ENCODE assay signal across 8 mouse cellular contexts in the genomic region with DNA sequence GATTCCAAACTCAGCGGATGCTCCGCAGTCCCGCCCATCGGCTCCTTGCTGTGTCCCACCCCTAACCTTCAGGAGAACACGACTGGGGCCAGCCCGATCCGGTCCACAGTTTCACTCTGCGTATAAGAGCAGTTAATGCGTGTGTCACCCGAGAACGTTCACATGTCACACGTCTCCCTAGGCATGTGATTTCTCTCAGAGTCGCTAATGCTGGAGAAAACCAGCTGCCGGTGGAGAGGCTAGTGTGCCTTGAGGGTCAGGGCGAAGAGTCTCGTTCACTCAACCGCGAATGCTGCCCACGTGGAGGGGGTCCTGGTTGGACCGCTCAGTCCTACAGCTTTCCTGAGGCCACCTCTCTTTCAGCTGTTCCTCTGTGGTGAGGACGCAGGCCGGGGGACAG. TPM values are rescaled to one million over a fixed set of nuclear protein-coding genes. Genes with fewer than 3 reads are reported as not detected.
DNase-seq lines count a peak whose midpoint lies in the region; ATAC-seq lines count a peak whose summit lies in the region.

No protein-coding gene starts in this region.

- no peak overlapping the region for H3K9ac ChIP-seq in forebrain, embryonic 16.5 days (replicated peaks; ENCODE audit: low read depth, low read length)
- H3K9ac ChIP-seq in heart, embryonic 13.5 days = peak overlapping the region; percentile 68
- H3K9ac ChIP-seq in kidney, embryonic 15.5 days = no peak overlapping the region
- H3K9ac ChIP-seq in midbrain, embryonic 12.5 days (replicated peaks) = no peak overlapping the region

- peaks cover 45% of the 10 kb centered on the region for H3K4me1 ChIP-seq in forebrain, embryonic 10.5 days
- H3K4me1 ChIP-seq in forebrain, embryonic 16.5 days (replicated peaks; ENCODE audit: control insufficient read depth, insufficient read depth, low read length) = peaks cover 5% of the 10 kb centered on the region; the same call in 1 of the 2 replicates
- H3K4me1 ChIP-seq in heart, embryonic 13.5 days = peaks cover 77% of the 10 kb centered on the region
- peaks cover 49% of the 10 kb centered on the region for H3K4me1 ChIP-seq in kidney, embryonic 15.5 days
- peaks cover 8% of the 10 kb centered on the region for H3K4me1 ChIP-seq in midbrain, embryonic 12.5 days

- no peaks in the 10 kb centered on the region for H3K27me3 ChIP-seq in forebrain, embryonic 10.5 days (ENCODE audit: poor library complexity, severe bottlenecking)
- no peaks in the 10 kb centered on the region for H3K27me3 ChIP-seq in forebrain, embryonic 16.5 days (replicated peaks; ENCODE audit: control insufficient read depth, insufficient read depth, low read length)
- H3K27me3 ChIP-seq in heart, embryonic 13.5 days (replicated peaks) = 0 out of 2 replicates have a peak, but pooled peaks cover 3% of the 10 kb centered on the region
- no peaks in the 10 kb centered on the region for H3K27me3 ChIP-seq in kidney, embryonic 15.5 days
- no peaks in the 10 kb centered on the region for H3K27me3 ChIP-seq in midbrain, embryonic 12.5 days

- peak; percentile 29 for DNase-seq in forebrain, embryonic 10.5 days (ENCODE audit: extremely low spot score, low spot score)
- DNase-seq in thymus, postnatal 25 days = no peak
- DNase-seq in ovary, postnatal 10 days (ENCODE audit: low spot score) = no peak
- no peak for DNase-seq in right cerebral cortex, postnatal 4 days

- WGBS in forebrain, embryonic 10.5 days = 8% methylated on average over 22 of the region's 22 CpGs
- 14% methylated on average over 22 of the region's 22 CpGs for WGBS in forebrain, embryonic 16.5 days
- WGBS in heart, embryonic 13.5 days = 14% methylated on average over 22 of the region's 22 CpGs
- WGBS in kidney, embryonic 15.5 days = 2% methylated on average over 22 of the region's 22 CpGs
- WGBS in midbrain, embryonic 12.5 days = 10% methylated on average over 22 of the region's 22 CpGs

- ATAC-seq in forebrain, embryonic 16.5 days = no peak
- no peak for ATAC-seq in heart, embryonic 13.5 days (ENCODE audit: extremely low read depth, insufficient number of reproducible peaks, low FRiP score, low TSS enrichment)
- peak; percentile 84 for ATAC-seq in kidney, embryonic 15.5 days (replicated peaks; ENCODE audit: low FRiP score)
- ATAC-seq in midbrain, embryonic 12.5 days (ENCODE audit: low FRiP score, low read depth) = no peak

- H3K27ac ChIP-seq in forebrain, embryonic 10.5 days = peak overlapping the region; percentile 71
- no peak overlapping the region for H3K27ac ChIP-seq in forebrain, embryonic 16.5 days (ENCODE audit: low read length)
- peak overlapping the region; percentile 38 for H3K27ac ChIP-seq in heart, embryonic 13.5 days (replicated peaks)
- peak overlapping the region; percentile 85 for H3K27ac ChIP-seq in kidney, embryonic 15.5 days
- H3K27ac ChIP-seq in midbrain, embryonic 12.5 days (replicated peaks) = no peak overlapping the region; the same call in 1 of the 2 replicates

- no peak overlapping the region for H3K4me2 ChIP-seq in forebrain, embryonic 16.5 days (ENCODE audit: low read length)
- peak overlapping the region; percentile 49 for H3K4me2 ChIP-seq in heart, embryonic 13.5 days
- peak overlapping the region; percentile 55 for H3K4me2 ChIP-seq in kidney, embryonic 15.5 days
- peak overlapping the region; percentile 33 for H3K4me2 ChIP-seq in midbrain, embryonic 12.5 days (replicated peaks)

- H3K4me3 ChIP-seq in forebrain, embryonic 10.5 days = peak overlapping the region; percentile 25
- no peak overlapping the region for H3K4me3 ChIP-seq in forebrain, embryonic 16.5 days (replicated peaks; ENCODE audit: low read length)
- H3K4me3 ChIP-seq in heart, embryonic 13.5 days = peak overlapping the region; percentile 8; the same call in 1 of the 2 replicates
- H3K4me3 ChIP-seq in kidney, embryonic 15.5 days (replicated peaks) = peak overlapping the region; percentile 16; the same call in 1 of the 2 replicates
- no peak overlapping the region for H3K4me3 ChIP-seq in midbrain, embryonic 12.5 days

- H3K36me3 ChIP-seq in forebrain, embryonic 10.5 days (replicated peaks) = no peaks in the 10 kb centered on the region
- H3K36me3 ChIP-seq in forebrain, embryonic 16.5 days (ENCODE audit: control insufficient read depth, insufficient read depth) = no peaks in the 10 kb centered on the region
- H3K36me3 ChIP-seq in heart, embryonic 13.5 days = no peaks in the 10 kb centered on the region
- no peaks in the 10 kb centered on the region for H3K36me3 ChIP-seq in kidney, embryonic 15.5 days
- H3K36me3 ChIP-seq in midbrain, embryonic 12.5 days = no peaks in the 10 kb centered on the region

- H3K9me3 ChIP-seq in forebrain, embryonic 10.5 days = no peaks in the 10 kb centered on the region
- no peaks in the 10 kb centered on the region for H3K9me3 ChIP-seq in forebrain, embryonic 16.5 days (ENCODE audit: control insufficient read depth, low read length)
- no peaks in the 10 kb centered on the region for H3K9me3 ChIP-seq in heart, embryonic 13.5 days
- H3K9me3 ChIP-seq in kidney, embryonic 15.5 days (replicated peaks) = no peaks in the 10 kb centered on the region
- H3K9me3 ChIP-seq in midbrain, embryonic 12.5 days = no peaks in the 10 kb centered on the region

RNA-seq across cellular contexts. Expression of gene Sec14l1, which starts 23.1 kb away (rescaled TPM):
- polyA plus RNA-seq in forebrain, embryonic 10.5 days (2016; fragmentation: Nextera tagmentation; extraction: Ambion mirVana) = 44.3 and 46.7 TPM in 2 replicates
- polyA plus RNA-seq in forebrain, embryonic 16.5 days (2015; fragmentation: Nextera tagmentation; extraction: Ambion mirVana) = 76.9 and 83.7 TPM in 2 replicates
- polyA plus RNA-seq in heart, embryonic 13.5 days (2015; fragmentation: Nextera tagmentation; extraction: Ambion mirVana) = 44.5 and 45.3 TPM in 2 replicates
- polyA plus RNA-seq in kidney, embryonic 15.5 days (2015; fragmentation: Nextera tagmentation; extraction: Ambion mirVana) = 66.5 and 69.0 TPM in 2 replicates
- polyA plus RNA-seq in midbrain, embryonic 12.5 days (2016; fragmentation: Nextera tagmentation; extraction: Ambion mirVana) = 63.7 and 68.9 TPM in 2 replicates

Comparison
In these comparisons a context has a peak if more than half of its experiments do, and no peak if none do; other contexts are left out.
1. H3K27ac ChIP-seq: peak in forebrain, embryonic 10.5 days (single experiment), heart, embryonic 13.5 days (single experiment) and kidney, embryonic 15.5 days (single experiment); none in forebrain, embryonic 16.5 days (single experiment) and midbrain, embryonic 12.5 days (single experiment).
2. H3K4me3 ChIP-seq: peak in forebrain, embryonic 10.5 days (single experiment), heart, embryonic 13.5 days (single experiment) and kidney, embryonic 15.5 days (single experiment); none in forebrain, embryonic 16.5 days (single experiment) and midbrain, embryonic 12.5 days (single experiment).